8 mouse cellular contexts compared by ENCODE assay signal in the genomic region with DNA sequence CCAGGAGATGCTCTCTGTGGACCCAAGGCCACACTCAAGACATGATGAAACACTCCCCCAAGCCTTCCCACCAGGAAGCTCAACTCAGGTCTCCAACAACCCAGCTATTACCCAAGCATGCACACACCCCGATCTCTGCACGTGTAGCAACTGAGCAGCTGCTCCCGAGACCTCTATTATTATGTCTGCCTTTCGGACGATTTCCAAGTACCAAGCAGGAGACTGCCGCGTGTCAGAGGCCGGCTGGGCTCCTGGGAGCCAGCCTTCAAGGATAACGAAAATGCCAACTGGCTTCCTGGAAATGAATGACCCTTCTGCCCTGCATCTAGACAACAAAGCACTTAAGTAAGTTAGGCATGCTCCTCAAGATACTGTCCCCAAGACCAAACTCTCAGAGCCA. TPM values are rescaled to one million over a fixed set of nuclear protein-coding genes. Genes with fewer than 3 reads are reported as not detected.
DNase-seq lines count a peak whose midpoint lies in the region; ATAC-seq and TF ChIP-seq lines count a peak whose summit lies in the region.

No protein-coding gene starts in this region.

- 0 out of 2 replicates have a peak, but pooled peaks cover 6% of the 10 kb centered on the region for H3K9me3 ChIP-seq in kidney, embryonic 15.5 days (replicated peaks)
- no peaks in the 10 kb centered on the region; the same call in 1 of the 2 replicates for H3K9me3 ChIP-seq in embryonic facial prominence, embryonic 13.5 days
- H3K9me3 ChIP-seq in hindbrain, embryonic 15.5 days: no peaks in the 10 kb centered on the region
- H3K9me3 ChIP-seq in midbrain, postnatal 0 days (ENCODE audit: low read length): no peaks in the 10 kb centered on the region

- H3K4me1 ChIP-seq in kidney, embryonic 15.5 days: peaks cover 26% of the 10 kb centered on the region
- H3K4me1 ChIP-seq in embryonic facial prominence, embryonic 13.5 days: peaks cover 26% of the 10 kb centered on the region
- peaks cover 32% of the 10 kb centered on the region for H3K4me1 ChIP-seq in hindbrain, embryonic 15.5 days (replicated peaks)
- peaks cover 3% of the 10 kb centered on the region; the same call in 1 of the 2 replicates for H3K4me1 ChIP-seq in midbrain, postnatal 0 days (ENCODE audit: insufficient read depth, low read length)

- peaks cover 19% of the 10 kb centered on the region for H3K36me3 ChIP-seq in kidney, embryonic 15.5 days
- H3K36me3 ChIP-seq in embryonic facial prominence, embryonic 13.5 days: peaks cover 38% of the 10 kb centered on the region
- H3K36me3 ChIP-seq in hindbrain, embryonic 15.5 days: peaks cover 7% of the 10 kb centered on the region; the same call in 1 of the 2 replicates
- no peaks in the 10 kb centered on the region for H3K36me3 ChIP-seq in midbrain, postnatal 0 days (ENCODE audit: insufficient read depth, low read length)

- peak overlapping the region; percentile 84 for H3K9ac ChIP-seq in kidney, embryonic 15.5 days
- peak overlapping the region; percentile 89 for H3K9ac ChIP-seq in embryonic facial prominence, embryonic 13.5 days
- peak overlapping the region; percentile 86 for H3K9ac ChIP-seq in hindbrain, embryonic 15.5 days
- peak overlapping the region; percentile 91 for H3K9ac ChIP-seq in midbrain, postnatal 0 days (replicated peaks; ENCODE audit: low read length, poor library complexity, severe bottlenecking)

- peak overlapping the region; percentile 85 for H3K4me2 ChIP-seq in kidney, embryonic 15.5 days
- H3K4me2 ChIP-seq in embryonic facial prominence, embryonic 13.5 days: peak overlapping the region; percentile 91
- peak overlapping the region; percentile 93 for H3K4me2 ChIP-seq in hindbrain, embryonic 15.5 days
- H3K4me2 ChIP-seq in midbrain, postnatal 0 days (ENCODE audit: low read depth, low read length, poor library complexity, severe bottlenecking): peak overlapping the region; percentile 81

- WGBS in kidney, embryonic 15.5 days: 32% methylated on average over 9 of the region's 9 CpGs
- 42% methylated on average over 9 of the region's 9 CpGs for WGBS in embryonic facial prominence, embryonic 13.5 days
- WGBS in hindbrain, embryonic 15.5 days: 17% methylated on average over 9 of the region's 9 CpGs
- 13% methylated on average over 9 of the region's 9 CpGs for WGBS in midbrain, postnatal 0 days

- no peak for TF ChIP-seq CTCF in midbrain, postnatal 0 days (IDR thresholded peaks at IDR 0.05)

- peak overlapping the region; percentile 69 for H3K4me3 ChIP-seq in kidney, embryonic 15.5 days (replicated peaks)
- peak overlapping the region; percentile 67 for H3K4me3 ChIP-seq in embryonic facial prominence, embryonic 13.5 days
- peak overlapping the region; percentile 79 for H3K4me3 ChIP-seq in hindbrain, embryonic 15.5 days
- H3K4me3 ChIP-seq in midbrain, postnatal 0 days (ENCODE audit: low read depth, low read length): peak overlapping the region; percentile 68

- H3K27ac ChIP-seq in kidney, embryonic 15.5 days: peak overlapping the region; percentile 91
- H3K27ac ChIP-seq in embryonic facial prominence, embryonic 13.5 days: peak overlapping the region; percentile 93
- peak overlapping the region; percentile 93 for H3K27ac ChIP-seq in hindbrain, embryonic 15.5 days (replicated peaks)
- H3K27ac ChIP-seq in midbrain, postnatal 0 days (ENCODE audit: low read depth, low read length): no peak overlapping the region

- DNase-seq in kidney, postnatal 14 days: no peak
- DNase-seq in midbrain, postnatal 0 days (ENCODE audit: low spot score): no peak
- DNase-seq in ovary, postnatal 14 days (ENCODE audit: low spot score): no peak
- DNase-seq in left cerebral cortex, postnatal 25 days (ENCODE audit: low spot score in 2 of 2): no peak
- DNase-seq in layer of hippocampus, postnatal 25 days (ENCODE audit: extremely low spot score in 1 of 2, low spot score in 1 of 2): no peak

- no peaks in the 10 kb centered on the region for H3K27me3 ChIP-seq in kidney, embryonic 15.5 days
- H3K27me3 ChIP-seq in embryonic facial prominence, embryonic 13.5 days: no peaks in the 10 kb centered on the region
- H3K27me3 ChIP-seq in hindbrain, embryonic 15.5 days: no peaks in the 10 kb centered on the region
- no peaks in the 10 kb centered on the region for H3K27me3 ChIP-seq in midbrain, postnatal 0 days (ENCODE audit: insufficient read depth, low read length)

- ATAC-seq in kidney, embryonic 15.5 days (replicated peaks; ENCODE audit: low FRiP score): no peak
- ATAC-seq in embryonic facial prominence, embryonic 13.5 days (ENCODE audit: insufficient number of reproducible peaks, insufficient read depth, low FRiP score, low TSS enrichment, low read depth): no peak
- ATAC-seq in hindbrain, embryonic 15.5 days (ENCODE audit: low FRiP score, low read depth): no peak
- no peak for ATAC-seq in midbrain, postnatal 0 days (ENCODE audit: low FRiP score)

- intact Hi-C loops in left cerebral cortex, postnatal 25 days (cut with DNase I): no loop called here

RNA-seq across cellular contexts. Expression of a gene that starts 2.1 kb away (rescaled TPM):
- 77.5 and 84.3 TPM in 2 replicates for polyA plus RNA-seq in kidney, embryonic 15.5 days (2015; fragmentation: Nextera tagmentation; extraction: Ambion mirVana)
- polyA plus RNA-seq in embryonic facial prominence, embryonic 13.5 days (2015; fragmentation: Nextera tagmentation; extraction: Ambion mirVana): 130 TPM in 2 replicates
- polyA plus RNA-seq in hindbrain, embryonic 15.5 days (2015; fragmentation: Nextera tagmentation; extraction: Ambion mirVana): 69.0 and 73.7 TPM in 2 replicates
- 53.4 and 69.5 TPM in 2 replicates for total RNA-seq in midbrain, postnatal 0 days (2014; rRNA removed)
- polyA plus RNA-seq in midbrain, postnatal 0 days (2015; fragmentation: Nextera tagmentation; extraction: Ambion mirVana): 50.9 and 54.3 TPM in 2 replicates
- 10 to 100 TPM; 42.5 to 43.7 TPM for total RNA-seq in left cerebral cortex, postnatal 25 days (2021)
- 10 to 100 TPM; 23.1 to 29.9 TPM for total RNA-seq in layer of hippocampus, postnatal 25 days (2021)
